Mouse (Mus musculus): ENCODE results near the gene Ttc7. TPM values are rescaled to one million over a fixed set of nuclear protein-coding genes. Genes with fewer than 3 reads are reported as not detected.

Gene Ttc7
- total RNA-seq, 2 experiments from 2014 or later, result 13.3 to 16.2 TPM

DNA sequence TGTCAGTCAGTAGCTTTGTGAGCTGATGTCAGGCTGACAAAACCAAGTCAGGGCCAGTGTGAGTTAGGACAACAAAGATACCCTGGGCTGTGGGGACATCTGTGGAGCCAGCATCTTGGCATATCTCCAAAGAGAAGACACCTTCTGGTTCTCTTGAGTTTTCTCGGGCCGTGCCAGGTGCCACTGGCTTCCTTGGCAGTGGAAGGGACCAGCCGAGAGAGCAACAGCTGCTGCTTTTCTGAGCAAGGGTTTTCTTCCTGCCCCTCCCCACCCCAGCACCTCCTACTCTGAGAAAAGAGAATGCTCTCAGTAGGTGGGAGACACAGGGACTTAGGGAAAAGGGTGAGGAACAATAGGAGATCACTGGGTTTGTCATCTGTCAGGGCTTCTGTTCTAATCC, 78.4 kb downstream of the Ttc7 start:
- DNase-seq (ENCODE audit: low spot score in 2 of 2), result no peak

DNA sequence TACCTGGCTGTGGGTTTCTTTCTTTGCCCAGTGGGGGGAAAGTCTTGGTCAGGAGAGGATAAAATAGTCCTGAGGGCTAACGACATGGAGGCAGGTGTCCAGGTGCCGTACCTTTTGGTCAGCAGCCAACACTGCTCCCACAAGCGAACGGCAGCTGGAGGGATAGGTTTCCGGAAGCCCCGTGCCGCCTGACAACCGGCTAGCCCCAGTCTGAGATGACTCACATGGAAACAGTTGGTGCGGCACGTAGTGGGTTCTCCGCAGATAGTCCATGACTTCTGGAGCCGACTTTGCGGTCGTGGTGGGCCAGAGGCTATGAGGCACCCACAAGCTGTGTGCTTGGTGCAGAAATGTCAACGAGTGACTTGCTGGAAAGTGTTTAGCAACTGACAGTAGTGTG, 81.4 kb downstream of the Ttc7 start:
- no peak for DNase-seq (ENCODE audit: low spot score in 2 of 2)

DNA sequence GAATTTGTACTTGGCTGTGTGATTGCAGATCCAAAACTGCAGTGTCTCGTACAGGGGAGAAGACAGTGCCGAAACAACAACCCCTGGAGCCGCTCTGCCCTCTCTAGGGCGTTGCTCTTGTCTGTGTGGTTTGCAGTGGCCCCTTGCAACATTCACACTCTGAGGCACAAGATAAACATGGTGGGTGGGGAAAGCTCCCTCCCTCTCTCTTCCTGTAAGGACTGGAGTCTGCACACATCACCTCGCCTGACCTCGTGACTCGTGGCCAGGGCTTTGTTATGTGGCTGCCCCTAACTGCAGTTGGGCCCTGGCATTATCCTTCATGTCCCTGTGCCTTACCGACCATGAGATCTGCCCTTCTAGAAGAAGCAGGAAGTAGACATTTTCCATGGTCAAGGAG, 82.6 kb downstream of the Ttc7 start:
- no peak for DNase-seq (ENCODE audit: low spot score in 2 of 2)

DNA sequence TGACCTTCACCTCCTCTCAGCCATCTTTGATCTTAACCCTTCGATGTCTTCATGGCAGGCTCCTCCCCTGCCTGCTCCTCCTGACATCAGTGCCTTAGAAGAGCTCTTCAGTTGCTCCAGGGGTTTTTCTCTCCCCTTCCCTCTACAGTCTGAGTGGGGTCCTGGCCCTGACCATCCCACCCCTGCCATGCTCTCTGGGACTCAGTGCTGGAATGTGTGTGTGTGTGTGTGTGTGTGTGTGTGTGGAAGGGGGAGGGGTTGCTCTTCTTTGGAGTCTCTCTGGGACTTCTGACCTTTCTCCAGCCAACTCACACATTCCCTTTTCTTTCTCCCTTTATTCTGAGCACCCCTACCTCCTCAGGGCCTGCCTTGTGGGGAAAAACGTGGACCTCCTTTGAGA, 83.8 kb downstream of the Ttc7 start:
- DNase-seq (ENCODE audit: low spot score in 2 of 2), result no peak

DNA sequence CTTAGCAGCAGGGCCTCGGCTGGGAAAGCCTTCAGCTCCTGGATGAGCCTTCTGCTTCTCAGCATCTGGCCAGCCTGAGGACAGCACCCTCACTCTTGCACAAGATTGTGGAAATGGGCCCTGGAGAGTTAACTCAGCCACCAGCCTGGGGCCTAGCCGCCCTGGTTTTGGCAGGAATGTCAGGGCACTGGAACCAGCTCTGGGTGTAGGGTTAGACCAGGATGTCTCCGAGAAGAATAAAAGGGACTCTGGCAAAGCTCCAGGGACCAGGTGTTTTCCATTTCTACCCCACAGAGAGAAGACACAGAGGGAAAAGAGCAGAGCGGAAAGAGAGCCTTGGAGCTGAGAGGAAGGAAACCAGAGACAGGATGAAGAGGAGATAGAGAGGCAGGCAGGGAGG, 84.5 kb downstream of the Ttc7 start:
- no peak for DNase-seq (ENCODE audit: low spot score in 2 of 2)

DNA sequence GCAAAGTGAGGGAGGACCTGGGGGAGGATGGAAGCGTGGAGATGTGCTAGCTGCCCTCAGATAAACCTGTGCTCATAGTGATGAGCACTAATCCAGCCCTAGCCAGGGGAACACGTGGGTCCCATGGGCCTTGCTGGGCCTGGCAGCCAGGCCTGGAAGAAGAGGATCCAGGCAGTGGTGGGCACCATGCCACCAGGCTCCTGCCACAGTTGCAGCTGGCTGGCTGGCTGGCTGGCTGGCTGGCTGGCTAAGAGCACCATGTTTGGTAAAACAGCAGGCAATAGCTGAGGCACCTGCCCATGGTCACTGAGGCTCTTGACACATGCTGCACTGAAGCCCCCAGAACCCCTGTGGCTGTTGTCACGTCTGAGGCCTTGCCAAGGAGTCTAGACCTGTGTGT, 85.0 kb downstream of the Ttc7 start:
- peak; percentile 63 to 84 for DNase-seq (ENCODE audit: low spot score in 2 of 2)

DNA sequence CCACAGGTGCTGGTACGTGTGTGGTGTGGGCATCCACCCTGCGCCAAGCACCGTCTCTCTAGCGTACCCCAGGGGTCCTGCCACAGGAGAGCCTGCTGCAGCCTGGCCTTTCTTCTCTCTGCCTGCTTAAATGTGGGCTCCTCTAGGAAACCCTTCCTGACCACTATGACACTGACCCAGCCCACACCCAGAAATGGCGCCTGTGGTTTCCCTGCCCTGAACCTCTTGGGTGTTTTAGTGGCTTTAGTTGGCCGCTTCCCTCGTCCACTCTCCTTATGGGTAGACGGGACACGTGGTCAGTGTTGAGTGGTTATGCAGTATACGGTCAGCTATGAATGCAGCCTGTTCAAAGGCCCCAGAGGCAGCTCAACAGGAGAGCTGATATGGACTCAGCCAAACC, 85.8 kb downstream of the Ttc7 start:
- DNase-seq (ENCODE audit: low spot score in 2 of 2), result no peak

DNA sequence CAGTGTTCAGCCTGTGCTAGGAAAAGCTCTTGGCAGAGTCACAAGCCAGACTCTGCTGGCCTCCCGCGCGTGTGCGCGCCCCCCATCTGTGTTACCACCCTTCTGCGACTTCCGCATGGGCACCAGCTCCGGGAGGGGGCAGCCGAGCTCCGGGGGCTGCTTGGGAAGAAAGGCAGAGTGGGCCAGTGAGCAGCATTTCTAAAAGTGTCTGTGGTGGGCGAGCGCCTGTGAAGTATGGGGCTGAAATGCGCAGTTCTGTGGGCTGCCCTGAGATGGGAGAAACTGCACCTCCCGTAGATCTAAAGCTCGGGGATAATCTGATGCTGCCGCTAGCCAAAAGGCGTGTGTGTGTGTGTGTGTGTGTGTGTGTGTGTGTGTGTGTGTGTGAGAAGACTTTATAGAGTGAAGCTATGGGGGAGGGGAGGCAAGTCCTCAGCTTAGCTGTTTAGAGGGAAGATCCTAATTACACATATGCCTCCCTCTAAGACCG, 86.6 kb downstream of the Ttc7 start:
- DNase-seq (ENCODE audit: low spot score in 2 of 2), result no peak

DNA sequence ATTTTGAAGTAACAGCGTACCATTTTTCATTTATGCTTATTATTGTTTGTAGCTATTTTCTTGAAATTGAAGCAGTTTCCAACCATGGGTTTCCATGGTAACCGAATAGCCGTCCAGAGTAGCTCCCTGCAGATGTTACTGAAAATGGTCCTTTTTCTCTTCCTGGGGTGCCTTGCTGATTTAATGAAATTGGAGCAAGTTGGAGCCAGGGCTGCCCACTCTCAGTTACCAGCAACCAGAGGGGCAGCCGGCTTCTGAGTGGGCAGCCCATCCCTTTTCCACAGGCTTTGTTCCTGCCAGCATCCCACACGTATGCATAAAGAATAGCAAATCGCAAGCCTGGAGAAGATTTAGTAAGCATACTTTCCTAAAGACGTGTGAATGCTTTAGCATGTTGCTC, 89.5 kb downstream of the Ttc7 start:
- DNase-seq (ENCODE audit: low spot score in 2 of 2), result no peak

DNA sequence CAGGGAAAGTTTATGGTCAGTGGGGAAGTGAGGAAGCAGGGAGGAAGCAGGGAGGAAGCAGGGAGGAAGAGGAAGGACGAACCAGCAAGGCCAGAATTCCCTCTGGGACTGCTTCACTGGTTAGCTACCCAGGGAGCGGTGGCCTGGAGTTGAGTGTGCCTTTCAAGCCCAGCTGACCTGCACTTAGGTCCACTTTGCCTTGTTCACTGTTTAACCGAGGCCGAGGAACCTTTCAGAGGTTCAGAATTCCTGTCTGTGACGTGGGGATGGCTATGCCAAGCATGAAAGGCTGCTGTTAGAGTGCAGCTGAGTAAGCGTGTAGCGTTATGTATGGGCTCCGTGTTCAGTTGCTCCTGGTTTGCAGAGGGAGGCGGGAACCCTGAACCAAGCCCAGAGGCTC, 90.6 kb downstream of the Ttc7 start:
- no peak for DNase-seq (ENCODE audit: low spot score in 2 of 2)

DNA sequence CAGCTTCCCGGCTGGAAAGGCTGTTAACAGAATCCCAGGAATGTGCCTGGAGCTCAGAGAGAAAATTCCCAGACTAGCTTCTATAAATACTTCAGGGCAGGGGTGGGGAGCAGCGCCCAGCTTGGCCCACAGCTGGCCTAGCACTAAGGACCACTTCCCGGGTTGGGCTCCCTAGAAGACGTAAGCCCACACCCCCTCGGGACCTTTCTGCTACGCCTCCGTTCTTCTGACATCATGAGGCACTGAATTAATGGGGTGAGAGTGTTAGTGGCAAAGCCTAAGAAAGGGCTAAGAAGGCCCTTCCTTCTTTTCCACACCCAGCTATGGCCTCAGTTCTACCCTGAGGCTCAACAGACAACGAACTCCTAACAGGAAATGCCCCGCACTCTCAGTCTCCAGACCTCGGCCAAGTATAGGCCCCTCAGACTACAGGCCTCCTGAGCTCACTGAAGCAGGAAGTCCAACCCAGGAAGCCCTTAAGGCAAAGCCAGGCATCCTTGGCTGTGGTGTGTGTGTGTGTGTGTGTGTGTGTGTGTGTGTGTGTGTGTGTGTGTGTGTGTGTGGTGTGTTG, 93.3 kb downstream of the Ttc7 start:
- DNase-seq (ENCODE audit: low spot score in 2 of 2), result peak in 1 of 2 experiments; percentile 50

DNA sequence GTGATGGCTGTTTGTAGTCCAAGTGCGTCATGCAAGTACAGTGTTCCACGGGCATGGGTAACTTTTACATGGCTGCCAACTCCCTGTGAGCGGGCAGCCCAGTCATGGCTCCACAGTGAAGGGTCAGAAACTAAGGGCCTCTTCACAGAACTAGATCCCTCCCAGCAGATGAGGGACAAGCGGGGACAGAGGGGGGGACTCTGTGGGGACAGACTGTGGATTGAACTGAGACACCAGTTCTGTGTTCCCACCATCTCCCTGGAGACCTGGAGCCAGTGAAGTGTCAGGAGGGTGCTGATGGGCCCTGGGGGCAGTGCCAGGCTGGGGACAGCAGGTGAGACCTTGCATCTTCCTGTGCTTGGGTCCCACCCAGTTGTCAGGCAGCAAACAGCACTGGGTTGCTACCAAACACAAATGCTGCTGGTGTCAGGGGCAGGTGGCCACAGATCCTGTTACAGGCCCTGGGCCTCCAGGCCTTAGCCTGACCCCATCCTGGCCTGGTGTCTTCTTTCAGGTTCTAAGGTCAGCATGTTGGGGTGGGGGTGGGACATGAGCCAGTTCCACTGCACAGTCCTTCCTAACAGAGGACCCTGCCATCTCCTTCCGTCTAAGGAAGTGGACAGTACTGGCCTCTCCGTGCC, 94.3 kb downstream of the Ttc7 start:
- no peak for DNase-seq (ENCODE audit: low spot score in 2 of 2)

DNA sequence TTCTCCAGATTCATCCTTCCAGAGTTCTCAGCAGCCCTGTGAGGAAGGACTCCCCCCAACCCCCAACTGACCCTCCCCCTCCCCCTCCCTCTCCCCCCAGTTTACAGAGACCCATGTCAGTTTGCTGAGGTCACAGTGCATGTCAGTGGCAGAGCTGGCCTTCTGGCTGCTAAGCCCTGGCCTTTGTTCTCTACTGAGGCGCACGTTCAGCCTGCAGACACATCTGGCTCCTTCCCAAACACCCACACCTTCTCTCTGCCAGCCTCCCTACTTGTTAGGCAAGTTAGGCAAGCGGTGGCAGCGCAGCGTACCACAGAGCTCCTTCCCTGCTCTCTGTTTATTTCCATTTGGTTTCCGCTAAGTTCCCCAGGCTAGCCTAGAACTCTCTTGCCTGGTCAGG, 94.8 kb downstream of the Ttc7 start:
- peak in 1 of 2 experiments; percentile 11 for DNase-seq (ENCODE audit: low spot score in 2 of 2)

DNA sequence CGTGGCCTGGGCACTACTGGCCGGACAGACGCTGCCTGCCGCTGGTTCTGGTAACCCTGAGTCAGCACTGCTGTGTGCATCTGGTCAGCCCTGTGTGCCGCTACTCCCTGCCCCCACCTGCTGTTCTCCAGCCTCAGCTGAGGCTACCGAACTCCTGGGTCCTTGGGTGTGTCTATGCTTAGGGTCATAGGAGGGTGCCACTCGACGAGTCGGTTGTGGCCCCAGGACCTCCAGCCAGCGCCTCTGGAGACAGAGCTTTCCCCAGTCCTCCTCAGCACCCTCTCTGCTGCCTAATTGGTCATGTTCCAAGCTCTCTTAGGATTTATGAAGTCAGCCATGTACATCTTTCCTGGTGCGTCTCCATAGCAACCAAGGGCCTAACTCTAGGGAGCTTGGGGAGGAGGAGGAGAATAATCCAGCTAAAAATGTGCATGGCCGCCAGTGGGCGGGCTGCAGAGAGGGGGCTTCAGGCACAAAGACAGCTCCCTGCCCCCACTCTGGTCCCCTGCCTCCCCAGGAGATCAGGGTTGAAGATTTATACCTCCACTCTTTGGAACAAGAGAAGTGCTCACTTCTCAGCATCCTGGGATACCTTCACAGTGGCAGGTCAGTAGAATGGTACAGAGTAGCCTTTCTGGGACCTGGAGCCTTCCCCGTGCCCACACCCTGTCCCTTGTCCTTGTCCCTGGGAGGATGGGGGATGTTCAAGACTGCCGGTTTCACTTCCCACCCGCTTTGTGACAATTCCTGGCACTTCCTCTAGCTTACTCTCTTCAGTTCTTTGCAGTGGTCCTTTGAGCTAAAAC, 95.9 kb downstream of the Ttc7 start:
- peak in 1 of 2 experiments; percentile 31 for DNase-seq (ENCODE audit: low spot score in 2 of 2)

DNA sequence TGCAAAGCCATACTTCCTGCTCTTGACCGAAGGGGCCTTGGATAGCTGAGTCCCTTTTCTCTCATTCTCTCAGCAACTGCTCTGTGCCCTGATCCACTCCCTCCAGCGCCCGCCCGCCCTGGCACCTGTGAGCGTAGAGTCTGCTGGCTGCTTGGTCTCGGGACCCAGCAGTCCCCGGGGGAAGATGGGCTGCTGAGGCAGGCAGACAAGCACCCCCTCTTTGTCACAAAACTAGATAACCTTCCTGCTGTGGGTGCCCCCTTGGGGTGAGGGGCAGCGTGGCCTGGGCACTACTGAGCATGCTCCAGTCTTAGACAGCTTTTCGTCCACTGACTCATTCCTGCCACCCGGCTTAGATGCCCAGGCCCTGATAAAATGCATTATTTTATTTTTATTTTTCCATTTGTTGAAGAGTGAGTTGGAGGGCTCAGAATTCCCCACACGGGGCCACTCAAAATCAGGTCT, 96.5 kb downstream of the Ttc7 start:
- peak in 1 of 2 experiments; percentile 14 for DNase-seq (ENCODE audit: low spot score in 2 of 2)

DNA sequence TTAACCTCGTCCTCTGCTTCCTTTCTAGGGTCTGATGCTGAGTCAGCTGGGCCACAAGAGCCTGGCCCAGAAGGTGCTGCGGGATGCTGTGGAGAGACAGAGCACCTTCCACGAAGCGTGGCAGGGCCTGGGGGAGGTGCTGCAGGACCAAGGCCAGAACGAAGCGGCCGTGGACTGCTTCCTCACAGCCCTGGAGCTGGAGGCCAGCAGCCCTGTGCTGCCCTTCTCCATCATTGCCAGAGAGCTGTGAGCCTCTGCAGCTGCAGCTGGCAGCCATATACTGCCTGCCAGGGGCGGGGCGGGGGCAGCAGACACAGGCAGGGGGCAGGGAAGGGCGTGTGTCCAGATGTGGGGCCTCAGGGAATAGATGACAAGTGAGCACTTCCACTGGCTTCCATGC, 97.1 kb downstream of the Ttc7 start:
- DNase-seq (ENCODE audit: low spot score in 2 of 2), result peak; percentile 18 to 43

DNA sequence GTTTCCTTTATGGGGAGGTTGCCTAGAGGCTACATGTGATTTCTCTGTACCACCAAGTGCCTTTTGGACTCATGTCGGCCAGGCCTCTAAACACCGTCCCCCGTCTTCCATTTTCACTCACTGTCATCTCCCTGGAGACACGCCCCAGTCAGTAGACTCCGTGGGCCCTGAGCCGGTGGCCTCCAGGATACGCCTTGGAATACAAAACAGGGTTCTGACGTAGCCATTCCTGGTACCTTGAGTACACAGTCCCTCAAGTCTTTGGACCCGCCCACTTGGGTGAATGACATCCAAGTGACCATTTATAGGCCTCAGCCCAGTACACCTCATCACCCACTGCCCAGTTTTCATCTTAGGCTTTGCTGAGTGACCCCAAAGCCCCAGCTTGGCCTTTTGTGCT, 98.0 kb downstream of the Ttc7 start:
- peak; percentile 12 to 13 for DNase-seq (ENCODE audit: low spot score in 2 of 2)

DNA sequence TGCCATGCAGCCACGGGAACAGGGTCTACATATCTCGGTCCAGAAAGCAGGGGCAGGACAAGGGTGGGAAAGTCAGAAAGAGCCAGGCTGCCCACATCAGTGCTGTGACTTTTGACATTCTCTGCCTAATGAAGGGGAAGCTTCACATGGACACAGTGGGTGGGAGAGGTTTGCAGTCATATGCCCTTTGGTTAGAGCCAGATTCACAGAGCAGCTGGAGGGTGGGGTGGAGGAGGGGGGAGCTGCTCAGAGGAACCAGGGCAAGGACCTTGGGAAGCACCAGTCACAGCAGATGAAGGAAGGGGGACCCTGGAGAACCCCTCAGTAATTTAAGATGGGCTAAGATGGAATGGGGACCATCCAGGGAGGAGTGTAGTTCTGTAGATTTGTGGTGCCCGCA, 103.1 kb downstream of the Ttc7 start:
- peak in 1 of 2 experiments; percentile 10 for DNase-seq (ENCODE audit: low spot score in 2 of 2)

DNA sequence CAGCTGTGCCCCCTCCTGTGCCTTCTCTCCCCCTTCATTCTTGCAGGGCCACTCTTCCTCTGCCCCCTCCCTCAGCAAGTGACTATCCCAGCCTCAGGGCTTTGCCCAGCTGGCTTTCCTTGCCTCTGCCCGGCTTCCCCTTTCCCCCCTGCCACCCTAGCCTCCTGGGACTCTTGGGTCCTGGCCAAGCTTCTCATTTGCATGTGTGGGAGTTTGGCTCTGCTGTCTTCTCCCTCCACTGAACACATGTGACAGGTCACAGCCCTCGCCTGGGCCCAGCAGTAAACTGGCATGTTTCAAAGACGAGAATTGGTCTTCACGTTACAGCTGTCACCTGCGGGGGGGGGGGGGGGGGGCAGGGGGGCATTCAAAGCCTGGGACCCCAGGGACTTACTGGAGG, 104.4 kb downstream of the Ttc7 start:
- DNase-seq (ENCODE audit: low spot score in 2 of 2), result peak in 1 of 2 experiments; percentile 58

DNA sequence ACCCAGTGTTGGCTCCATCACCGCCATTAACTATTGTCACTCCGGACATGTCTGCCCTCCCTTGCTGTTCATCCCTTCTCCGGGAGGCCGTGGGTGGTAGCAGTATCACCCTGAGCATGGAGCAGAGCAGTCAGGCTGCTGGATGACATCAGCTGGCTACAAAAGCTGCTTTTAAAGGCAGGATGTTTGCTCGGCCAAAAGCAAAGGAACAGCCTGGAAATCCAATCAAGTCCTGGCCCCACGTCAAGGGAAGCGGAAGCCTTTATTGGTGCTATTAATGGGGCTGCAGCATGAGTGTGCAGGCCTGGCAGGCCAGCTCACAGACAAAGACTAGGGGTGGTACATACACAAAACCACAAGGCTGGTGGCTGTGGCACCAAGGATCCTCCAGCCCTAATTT, 108.6 kb downstream of the Ttc7 start:
- peak in 1 of 2 experiments; percentile 57 for DNase-seq (ENCODE audit: low spot score in 2 of 2)

DNA sequence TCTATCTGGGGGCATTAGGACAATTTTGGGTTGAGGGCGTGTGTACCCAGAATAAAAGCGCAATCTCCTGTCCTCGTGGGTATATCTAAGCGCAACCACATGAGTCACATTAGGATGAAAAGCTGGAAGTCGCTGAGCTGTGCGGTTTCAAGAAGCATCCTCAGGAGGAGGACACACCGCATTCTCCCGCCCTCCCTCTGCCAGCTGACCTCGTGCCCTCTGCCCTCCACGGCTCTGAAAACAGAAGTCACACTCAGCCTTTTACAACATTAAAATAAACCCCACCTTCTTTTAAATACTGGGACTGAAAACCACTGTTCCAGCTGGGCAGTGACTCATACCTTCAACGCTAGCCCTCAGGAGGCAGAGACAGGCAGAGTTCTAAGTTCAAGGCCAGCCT, 114.4 kb downstream of the Ttc7 start:
- no peak for DNase-seq (ENCODE audit: low spot score in 2 of 2)

DNA sequence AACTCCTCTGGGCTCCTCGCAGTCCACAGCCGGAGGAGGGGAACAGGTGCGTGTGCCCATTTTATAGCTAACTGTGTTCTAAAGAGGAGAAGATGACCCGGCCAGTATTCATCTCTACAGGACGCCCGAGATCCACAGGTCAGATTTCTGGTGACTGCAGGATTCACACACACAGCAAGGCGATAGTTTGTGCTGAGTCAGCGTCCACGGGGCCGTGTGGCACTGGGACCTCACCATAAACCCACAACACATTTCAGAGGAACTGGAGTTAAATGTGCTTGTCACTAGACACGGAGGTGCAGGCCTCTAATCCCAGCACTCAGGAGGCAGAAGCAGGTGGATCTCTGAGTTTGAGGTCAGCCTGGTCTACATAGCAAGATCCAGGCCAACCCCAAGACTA, 119.8 kb downstream of the Ttc7 start:
- no peak for DNase-seq (ENCODE audit: low spot score in 2 of 2)

Measured in gastrocnemius, postnatal 4 days (tissue).